Mouse (Mus musculus): ENCODE results near the gene Dock6.
"Not testable (repeated sequence)": the region's sequence is repeated elsewhere in the genome, so short reads cannot be mapped to it uniquely, and the experiment has no call there.

Dock6 gene

DNA sequence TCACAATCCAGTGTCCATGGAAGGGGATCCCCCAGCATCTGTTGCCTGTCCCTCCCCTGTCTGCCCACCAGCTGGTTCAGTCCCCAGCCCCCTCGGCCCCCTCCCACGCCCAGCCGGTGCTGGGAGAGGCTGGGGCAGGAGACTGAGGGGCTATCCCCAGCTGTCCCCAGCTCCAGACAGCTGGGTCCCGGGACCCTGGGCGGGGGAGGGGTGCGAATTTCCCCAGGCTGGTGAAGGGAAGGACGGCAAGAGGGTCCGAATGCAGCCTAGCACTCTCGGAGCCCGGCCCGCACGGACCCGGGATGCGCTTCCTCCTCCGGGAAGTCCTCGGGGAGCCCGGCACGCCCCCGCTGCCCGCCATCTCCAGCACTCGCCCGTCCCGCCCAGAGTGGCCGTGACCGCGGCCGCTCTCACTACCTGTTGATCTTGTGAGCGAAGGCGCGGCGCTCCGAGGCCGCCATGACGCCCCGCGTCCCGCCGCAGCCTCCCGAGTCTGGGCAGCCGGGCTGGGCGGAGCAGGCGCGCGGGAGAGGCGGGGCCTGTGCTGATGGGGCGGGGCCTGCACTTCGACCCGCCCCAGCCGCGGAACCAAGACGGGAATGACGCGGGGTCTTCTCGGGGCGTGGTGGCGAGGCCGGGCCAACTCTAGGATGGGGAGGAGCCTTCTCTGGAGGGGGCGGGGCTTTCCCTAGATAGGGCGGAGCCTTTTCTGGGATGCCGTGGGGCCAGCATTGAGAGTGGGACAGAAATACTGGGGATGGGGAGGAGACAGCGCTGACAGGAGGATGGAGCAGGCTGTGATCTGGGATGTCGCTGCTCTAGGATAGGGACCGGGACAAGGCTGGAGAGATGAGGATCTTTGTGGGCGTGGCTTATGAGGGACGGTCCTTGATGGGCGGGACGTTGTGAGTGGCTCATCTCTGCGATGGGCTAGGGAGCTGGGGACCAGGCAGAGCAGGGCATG lies at the start of gene Dock6:
TSS of gene Dock6 (minus strand) at position 508 of the 964 bp plus-strand sequence.
- peak; percentile 46 to 54 for DNase-seq

DNA sequence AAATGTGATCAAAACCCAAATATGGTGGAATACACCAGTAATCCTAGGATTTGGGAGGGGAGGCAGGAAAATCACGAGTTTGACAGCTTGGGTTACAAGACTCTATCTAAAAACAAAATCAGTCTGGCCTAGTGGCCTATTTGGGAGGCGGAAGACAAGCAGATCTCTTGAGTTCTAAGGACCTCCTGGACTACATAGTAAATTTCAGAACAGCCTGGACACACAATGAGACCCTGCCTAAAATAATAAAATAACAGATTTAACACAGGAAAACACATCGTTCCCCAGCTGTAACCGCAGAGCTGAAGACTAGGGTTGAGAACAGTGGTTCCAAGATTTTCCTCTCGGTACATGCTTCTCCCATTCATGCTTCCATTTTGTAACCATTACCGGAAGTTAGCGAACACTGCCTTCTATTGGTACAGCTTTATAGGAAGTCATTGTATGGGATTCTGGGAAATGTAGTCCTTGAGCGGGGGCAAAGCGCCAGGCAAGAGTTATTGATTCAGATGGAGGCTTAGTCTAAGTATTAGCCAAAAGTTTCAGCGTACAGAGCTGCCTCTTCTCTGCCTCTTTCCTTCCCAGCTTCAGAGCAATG lies 48.9 kb upstream of the Dock6 start:
- no peak for DNase-seq

DNA sequence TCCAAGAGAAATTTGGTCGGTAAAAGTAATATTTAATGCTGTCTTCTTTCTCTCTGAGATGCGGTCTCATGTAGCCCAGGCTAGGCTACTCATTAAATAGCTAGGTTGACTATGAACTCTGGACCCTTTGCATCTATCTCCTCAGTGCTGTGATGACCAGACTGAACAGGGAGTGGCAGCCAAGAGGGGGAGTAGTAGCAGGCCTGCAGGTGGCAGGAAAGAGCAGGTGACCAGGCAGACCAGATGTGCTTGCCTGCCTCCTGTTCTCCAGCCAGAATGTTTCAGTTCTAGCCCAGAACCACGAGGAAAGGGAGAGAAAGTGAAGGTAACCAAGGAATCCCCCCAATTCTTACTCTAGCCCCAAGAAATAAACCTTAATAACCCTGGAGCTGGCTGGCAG lies 36.8 kb upstream of the Dock6 start:
- DNase-seq: no peak

DNA sequence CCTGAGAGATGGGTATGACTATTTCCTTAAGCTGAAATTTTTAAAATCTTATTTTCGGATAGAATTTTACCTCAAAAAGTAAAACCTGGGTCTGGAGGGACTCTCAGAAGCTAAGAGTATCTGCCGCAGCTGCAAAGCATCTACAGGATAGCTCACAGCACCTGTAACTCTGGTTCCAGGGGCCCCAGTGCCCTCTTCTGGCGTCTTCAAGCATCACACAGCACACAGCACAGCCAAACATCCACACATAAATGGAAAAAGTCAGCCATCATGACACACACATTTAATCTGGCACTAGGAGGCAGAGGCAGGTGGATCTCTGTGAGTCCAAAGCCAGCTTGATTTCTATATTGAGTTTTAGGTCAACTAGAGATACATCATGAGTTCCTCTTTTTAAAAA lies 24.2 kb upstream of the Dock6 start:
- no peak for DNase-seq

DNA sequence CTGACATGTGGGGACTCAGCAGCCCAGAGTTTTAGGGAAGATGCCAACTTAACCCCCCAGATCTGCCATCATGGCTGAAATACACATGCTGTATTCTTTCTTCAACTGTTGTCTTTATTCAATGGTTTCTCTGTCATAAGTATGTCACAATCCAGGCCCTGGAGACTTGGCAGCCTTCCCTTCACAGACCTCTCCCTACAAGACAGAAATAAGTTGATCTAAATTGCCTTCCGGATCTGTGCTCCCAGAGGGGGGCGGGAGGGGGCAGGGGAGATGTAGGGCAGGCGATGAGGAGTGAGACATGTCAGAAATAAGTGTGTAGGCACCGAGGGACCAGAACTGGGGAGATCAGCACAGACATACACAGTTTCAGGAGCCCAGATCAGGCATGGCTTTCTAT lies 19.8 kb upstream of the Dock6 start:
- no peak for DNase-seq

DNA sequence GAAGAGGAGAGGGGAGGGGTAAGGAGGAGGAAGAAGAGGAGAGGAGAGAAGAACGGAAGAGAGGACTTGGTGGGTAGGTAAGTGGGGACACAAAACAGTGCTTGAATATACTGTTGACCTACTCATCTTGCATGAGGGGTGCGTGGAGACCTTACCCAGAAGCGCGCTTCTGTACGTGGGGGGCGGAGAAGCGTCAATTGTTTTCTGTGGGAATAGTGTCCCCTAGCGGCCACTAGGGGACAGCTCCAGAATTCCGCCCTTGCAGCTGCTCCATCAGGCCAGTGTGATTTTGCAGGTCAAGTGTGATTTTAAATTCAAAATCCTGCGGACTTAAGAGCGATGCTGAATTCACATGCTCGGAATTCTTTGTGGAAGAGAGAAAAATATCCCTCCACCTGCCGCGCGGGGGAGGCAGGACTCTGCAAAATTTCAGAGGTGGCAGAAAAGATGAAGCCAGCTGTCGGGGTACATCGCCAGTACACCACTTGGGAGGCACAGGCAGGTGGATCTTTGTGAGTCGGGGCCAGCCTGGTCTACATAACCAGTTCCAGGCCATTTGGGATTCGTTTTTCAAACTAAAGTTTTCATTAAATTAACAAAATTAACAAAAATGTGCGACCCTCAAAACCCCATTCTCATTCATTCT lies 18.6 kb upstream of the Dock6 start:
- no peak for DNase-seq

DNA sequence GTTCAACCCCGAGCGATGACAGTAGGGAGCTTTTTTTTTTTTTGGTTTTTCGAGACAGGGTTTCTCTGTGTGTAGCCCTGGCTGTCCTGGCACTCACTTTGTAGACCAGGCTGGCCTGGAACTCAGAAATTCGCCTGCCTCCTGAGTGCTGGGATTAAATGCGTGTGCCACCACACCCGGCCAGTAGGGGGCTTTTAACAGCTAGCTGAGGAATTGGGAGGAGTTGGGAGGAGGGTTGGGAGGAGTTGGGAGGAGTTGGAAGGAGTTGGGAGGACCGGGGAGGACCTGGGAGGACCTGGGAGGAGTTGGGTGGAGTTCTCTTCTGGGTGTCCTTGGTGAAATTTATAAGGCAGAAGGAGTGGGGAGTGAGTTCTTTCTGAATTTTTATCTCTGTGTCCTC lies 16.9 kb upstream of the Dock6 start:
- DNase-seq: not testable (repeated sequence)

DNA sequence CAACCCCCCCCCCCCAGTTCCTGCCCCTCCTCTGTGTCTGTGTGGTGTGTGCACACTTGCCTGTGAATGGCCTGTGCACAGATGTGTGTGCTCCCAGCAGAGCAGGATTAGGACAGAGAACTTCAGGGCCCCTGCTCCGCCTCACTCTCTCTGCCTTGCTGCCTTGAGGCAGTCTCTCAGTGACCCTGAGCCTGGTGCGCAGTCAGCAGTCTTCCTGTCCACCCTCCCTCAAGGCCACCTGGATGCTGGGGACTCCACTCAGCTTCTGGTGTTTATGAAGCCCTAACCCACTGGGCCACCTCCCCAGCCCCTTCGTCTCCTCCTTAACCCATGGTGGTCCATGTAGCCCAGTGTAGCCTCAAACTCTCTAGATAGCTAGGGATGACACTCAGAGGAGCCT lies 15.3 kb upstream of the Dock6 start:
- DNase-seq: no peak

DNA sequence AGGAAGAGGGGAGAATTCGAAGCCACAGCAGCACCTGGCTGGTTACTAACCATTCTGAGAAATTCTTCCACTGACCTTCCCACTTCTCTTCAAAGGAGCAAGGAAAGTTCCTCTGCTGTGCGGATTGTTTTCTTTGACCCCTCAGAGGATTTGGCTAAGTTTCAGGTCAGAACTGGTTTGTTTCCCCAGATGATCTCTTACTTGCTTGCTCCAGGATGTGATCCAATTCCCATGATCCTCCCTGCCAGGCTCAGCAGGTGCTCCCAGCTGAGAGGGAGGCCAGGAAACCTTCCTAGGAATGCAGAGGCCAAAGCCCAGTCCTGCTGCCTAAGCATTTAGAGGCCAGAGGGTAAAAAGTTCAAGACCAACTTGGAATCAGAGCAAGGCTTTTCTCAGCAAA lies 14.2 kb upstream of the Dock6 start:
- no peak for DNase-seq

DNA sequence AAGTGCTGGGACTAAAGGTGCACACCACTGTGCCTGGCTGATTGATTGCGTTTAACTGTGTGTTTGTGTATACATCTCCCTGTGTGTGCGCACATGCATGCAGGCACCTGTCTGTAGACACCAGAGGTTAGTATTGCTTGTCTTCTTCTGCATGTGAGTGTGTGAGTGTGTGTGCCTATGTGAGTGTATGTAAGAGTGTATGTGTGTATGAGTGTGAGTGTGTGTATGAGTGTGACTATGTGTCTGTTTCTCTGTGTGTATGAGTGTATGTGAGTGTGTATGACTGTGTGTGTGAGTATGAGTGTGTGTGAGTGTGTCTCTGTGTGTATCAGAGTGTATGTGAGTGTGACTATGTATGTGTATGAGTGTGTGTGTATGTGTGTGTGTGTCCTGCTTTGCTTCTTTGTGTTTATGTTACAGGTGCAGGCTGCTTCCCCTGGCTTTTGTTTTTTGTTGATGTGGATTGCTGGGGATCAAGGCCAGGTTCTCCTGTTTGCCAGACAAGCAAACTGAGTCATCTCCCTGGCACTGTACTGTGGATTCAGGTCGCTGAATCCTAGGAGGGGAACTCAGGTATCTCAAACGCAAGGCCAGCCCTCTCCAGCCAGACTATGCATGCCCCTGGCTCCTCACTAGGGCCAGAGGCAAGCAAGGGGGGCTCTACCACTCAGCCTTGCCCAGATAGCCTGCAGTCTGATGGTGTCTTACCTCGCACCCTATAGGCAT lies 13.4 kb upstream of the Dock6 start:
- DNase-seq: no peak

DNA sequence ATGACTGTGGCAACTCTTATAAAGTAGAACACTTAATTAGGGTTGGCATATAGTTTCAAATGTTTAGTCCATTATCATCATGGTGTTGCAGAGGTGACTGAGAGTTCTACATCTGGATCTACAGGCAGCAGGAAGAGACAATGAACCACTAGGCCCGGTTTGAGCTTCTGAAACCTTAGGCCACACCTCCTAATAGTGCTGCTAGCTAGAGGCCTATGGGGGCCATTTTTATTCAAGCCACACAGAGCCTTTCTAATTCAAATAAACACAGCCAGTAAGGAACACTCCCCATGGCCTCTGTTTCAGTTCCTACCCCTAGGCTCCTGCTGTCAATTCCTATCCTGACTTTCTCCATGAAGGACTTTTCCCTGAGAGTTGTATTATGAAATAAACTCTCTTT lies 9.7 kb upstream of the Dock6 start:
- no peak for DNase-seq

DNA sequence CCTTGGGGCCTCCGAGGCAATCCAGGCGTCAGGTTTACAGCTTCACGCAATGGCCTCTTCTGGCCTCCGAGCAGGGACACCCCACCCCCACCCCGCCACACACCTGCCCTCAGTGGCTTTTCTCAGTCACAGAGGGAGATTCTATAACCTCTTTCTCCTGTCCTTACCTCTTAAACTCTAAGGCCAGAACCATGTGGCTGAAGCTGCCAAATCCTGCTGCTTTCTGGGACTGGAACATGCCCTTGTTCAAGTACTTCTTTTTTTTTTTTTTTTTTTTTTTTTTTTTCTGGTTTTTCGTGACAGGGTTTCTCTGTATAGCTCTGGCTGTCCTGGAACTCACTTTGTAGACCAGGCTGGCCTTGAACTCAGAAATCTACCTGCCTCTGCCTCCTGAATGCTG lies 7.9 kb upstream of the Dock6 start:
- DNase-seq: not testable (repeated sequence)

DNA sequence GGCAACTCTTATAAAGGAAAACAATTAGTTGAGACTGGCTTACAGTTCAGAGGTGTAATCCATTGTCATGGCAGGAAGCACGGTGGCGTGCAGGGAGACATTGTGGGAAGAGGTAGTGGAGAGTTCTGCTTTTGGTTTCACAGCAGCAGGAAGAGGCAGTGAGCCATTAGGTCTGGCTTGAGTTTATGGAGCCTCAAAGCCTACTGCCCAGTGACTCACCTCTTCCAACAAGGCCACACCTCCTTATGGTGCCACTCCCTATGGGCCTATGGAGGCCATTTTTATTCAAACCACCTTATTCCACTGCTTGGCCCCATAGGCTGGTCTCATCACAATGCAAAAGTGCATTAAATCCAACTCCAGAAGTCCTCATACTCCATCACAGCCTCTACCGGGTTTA lies 7.2 kb upstream of the Dock6 start:
- no peak for DNase-seq

DNA sequence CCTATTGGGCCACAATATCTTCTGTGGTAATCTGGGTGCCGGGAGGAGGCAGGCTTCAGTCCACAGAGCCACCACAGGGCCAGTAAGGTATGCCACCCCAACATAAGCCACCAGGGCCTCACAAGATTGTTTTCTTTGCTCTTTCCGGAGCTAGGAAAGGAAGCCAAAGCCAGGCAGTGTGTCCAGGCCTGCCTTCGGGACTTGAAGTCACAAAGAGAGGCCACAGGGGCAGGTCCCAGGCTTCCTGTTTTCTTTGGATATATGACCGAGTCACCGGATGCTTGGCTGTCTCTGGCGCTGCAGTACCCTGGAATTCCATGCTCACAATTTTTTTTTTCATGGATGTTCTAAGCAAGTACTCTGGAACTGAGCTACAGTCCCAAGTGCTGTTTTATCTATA lies 5.6 kb upstream of the Dock6 start:
- DNase-seq: no peak

DNA sequence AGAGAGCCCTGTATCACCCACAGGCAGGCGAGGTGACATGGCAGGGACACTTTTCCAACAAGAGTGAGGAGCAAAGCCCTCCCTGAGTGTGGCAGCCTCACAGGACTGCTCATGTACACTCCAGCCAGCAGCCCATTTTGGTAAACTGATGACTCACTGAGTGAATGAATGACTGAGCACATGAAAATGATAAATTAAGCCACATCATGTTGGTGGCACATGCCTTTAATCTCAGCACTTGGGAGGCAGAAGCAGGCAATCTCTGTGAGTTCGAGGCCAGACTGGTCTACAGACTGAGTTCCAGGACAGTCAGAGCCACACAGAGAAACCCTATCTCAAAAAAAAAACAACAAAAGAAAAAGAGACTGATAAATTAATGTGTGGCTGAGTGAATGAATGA lies 5.1 kb upstream of the Dock6 start:
- DNase-seq: no peak

DNA sequence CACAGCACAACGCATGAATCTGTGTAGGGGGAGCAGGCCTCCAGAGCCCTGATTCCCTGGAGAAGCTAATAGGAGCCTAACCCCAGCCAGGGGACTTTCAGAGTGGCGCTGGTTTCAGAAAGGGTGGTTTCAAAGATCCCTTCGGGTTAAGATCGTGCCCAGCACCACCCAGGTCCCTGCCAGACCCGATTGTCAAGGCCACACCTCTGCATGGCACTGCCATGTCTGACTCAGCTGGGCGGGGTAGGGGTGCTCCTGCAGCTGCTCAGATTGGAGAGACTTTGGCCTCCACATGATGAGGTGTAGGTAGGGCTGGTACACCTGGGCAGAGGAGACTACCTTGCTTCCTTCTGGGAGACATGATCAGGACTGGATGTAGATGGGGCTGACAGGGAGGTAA lies 2.5 kb upstream of the Dock6 start:
- no peak for DNase-seq

DNA sequence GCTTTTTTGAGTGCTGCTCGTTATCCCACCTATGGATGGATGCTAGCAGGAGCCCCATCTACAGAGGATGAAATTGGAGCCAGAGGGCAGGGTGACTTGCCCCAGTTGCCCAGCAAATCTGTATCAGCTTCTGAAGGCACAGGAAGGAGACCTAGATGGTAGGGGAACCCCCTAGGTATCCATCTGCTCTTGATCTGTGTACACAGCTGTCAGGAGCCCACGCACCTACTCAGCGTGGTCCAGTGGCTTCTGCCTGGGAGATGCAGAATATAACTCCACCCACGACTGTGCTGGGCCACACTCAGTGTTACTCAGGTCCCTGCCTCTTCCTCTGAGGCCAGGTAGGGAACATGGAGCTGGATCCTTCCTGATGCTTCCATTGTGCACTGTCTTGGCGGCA lies 1.5 kb upstream of the Dock6 start:
- no peak for DNase-seq

DNA sequence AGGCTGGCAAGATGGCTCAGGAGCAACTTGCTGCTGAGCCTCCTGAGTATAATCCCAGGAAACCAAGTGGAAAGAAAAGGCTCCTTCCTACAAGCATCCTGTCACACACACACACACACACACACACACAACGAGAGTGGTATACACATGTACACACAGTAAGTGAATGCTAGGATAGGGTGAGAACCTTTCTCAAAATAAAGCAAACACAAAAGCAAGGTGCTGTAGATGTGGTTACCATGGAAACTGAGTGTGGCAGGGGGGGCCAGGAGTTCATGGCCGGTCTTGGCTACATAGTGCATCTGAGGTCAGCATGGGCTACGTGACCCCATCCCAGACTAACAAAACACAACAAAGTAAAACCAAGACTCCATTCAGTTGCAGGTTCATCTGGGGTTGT lies 1.4 kb downstream of the Dock6 start:
- no peak for DNase-seq

DNA sequence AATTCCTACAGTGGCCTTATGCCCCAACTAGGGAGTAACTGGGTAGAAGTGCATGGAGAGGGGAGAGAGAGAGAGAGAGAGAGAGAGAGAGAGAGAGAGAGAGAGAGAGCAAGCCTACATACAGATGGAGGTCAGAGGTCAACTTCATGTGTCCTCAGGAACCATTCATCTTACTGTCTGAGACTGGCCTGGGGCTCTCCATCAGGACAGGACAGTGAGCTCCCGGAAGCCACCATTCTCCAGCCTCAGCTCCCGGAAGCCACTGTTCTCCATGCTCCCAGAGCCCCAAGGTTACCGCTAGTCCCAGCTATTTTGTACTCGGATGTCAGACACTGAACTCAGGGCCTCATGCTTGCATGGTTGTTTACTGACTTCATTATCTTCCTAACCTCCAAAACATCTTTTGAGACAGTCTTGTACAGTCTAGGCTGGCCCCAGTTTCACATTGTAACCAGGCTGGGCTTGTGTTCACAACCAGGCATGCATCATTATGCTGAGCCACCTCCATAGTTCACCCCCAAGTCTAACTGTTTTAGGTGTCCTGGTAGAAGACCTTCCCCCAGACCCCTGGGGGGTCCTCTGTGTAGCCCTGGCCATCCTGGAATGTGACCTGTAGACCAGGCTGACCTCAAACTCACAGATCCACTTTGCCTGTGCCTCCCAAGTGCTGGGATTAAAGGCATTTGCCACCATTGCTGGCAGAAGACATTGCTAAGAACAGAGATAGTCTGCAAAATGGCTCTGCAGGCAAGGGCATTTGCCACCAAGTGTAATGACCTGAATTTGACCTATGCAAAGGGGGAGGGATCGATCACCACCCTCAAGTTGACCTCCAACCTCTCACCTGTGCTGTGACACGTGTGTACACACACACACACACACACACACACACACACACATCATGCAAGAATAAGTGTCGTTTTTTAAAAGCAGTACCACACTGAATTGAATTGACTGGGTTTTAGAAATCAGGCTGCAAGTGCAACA lies 2.5 kb downstream of the Dock6 start:
- DNase-seq: no peak

DNA sequence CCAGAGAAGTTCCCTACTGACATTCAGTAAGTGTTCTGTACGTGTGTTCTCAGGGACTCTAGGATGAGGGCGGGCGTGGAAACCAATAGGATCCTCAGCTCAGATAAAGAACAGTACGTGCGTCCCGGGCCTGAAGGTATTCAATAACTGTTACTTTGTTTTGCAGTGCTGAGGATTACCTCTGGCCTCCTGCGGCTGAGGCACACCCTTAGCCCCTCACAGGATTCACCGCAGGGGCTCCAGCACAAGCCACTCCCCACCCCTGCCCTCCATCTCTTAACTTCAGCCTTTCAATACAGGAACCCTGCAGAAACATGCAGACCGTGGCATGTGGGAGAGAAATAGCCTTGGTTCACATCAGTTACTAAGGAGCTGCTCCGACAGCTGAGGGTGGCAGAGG lies 4.5 kb downstream of the Dock6 start:
- DNase-seq: no peak

DNA sequence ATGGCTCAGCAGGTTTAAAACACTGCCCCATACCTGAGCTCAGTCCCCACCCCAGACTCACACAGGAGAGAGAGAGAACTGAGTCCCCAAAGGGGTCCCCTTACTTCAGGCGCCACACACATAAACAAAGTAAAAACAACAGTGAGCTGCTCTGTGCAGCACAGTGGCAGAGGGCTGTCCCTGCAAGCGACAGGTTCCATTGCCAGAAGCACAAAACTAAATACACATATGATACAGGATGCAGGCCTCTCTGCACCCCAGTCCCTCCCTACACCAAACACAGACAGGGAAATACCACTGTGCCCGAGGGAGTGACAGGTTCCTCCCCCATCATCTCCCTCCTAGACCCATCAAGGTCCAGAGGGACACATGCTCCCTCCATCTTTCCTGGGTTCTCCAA lies 5.0 kb downstream of the Dock6 start:
- DNase-seq: no peak

DNA sequence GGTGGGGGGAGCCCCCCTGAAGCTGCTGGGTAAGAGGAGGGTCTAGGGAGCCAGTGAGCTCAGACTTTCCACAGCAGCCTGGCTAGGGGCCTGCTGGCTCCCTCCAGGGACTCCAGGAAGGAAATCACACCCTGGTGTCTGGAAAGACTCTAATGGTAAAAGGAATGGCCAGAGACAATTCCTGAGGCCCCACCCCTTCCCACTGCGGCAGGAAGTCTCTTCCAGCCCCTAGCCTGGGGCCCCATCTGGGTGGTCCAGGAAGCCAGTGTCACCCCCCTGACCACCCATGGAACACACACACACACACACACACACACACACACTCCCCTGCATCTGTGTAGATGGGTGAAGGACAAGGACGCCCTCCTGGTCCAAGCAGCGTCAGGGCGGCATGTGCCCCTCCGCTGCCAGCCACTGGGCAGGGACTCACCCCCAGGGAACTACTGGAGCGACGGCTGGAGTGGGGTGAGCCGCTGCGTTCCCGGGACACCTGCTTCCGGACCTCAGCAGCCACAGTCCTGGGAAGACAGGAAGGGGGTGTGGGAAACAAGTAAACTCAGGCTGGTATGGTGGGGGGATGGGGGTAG lies 5.6 kb downstream of the Dock6 start:
- no peak for DNase-seq

Measured in thymus, adult 18-20 months (tissue).